Mouse (Mus musculus) CH12.LX (cell line): ENCODE data around the gene Gja5.

Experiments used
- CHD1 ChIP-seq: IDR thresholded peaks from 2 replicates; pipeline ENCODE4 v1.6.1; 2012; ENCODE audit warnings: low read depth, low read length, improper control_type of control experiment, inconsistent platforms
- CHD2 ChIP-seq: IDR thresholded peaks from 2 replicates; pipeline ENCODE4 v1.6.1; 2011; ENCODE audit warnings: low read length, improper control_type of control experiment
- CTCF ChIP-seq, 2 experiments: IDR thresholded peaks in 1 of 2; conservative IDR thresholded peaks in 1 of 2; 2 replicates each; pipeline ENCODE4 v1.5.1; 2011 to 2012; ENCODE audit warnings: low read depth in 2 of 2, low read length in 2 of 2, improper control_type of control experiment in 1 of 2, inconsistent platforms in 1 of 2, mild to moderate bottlenecking in 1 of 2, moderate library complexity in 1 of 2
- HCFC1 ChIP-seq: IDR thresholded peaks from 2 replicates; pipeline ENCODE4 v1.6.1; 2012; ENCODE audit warnings: low read depth, mild to moderate bottlenecking, inconsistent platforms, low read length, improper control_type of control experiment
- MAFK ChIP-seq: IDR thresholded peaks from 2 replicates; pipeline ENCODE4 v1.6.1; 2011; ENCODE audit warnings: low read length, improper control_type of control experiment; ENCODE audit not compliant: insufficient replicate concordance
- MAX ChIP-seq: IDR thresholded peaks from 2 replicates; pipeline ENCODE4 v1.6.1; 2011; ENCODE audit warnings: low read length, improper control_type of control experiment
- NELFE ChIP-seq: IDR thresholded peaks from 2 replicates; pipeline ENCODE4 v1.6.1; 2011; ENCODE audit warnings: low read depth, low read length, improper control_type of control experiment
- POLR2A ChIP-seq: IDR thresholded peaks from 2 replicates; pipeline ENCODE4 v1.6.1; 2011; ENCODE audit warnings: low read depth, mild to moderate bottlenecking, improper control_type of control experiment, low read length
- RCOR1 ChIP-seq: conservative IDR thresholded peaks from 2 replicates; pipeline ENCODE4 v1.6.1; 2012; ENCODE audit warnings: low read depth, mild to moderate bottlenecking, inconsistent platforms, low read length, improper control_type of control experiment
- SIN3A ChIP-seq: IDR thresholded peaks from 2 replicates; pipeline ENCODE4 v1.6.1; 2012; ENCODE audit warnings: low read length, improper control_type of control experiment, inconsistent platforms
- SMC3 ChIP-seq: IDR thresholded peaks from 2 replicates; pipeline ENCODE4 v1.6.1; 2011; ENCODE audit warnings: low read depth, low read length, improper control_type of control experiment
- UBTF ChIP-seq: IDR thresholded peaks from 2 replicates; pipeline ENCODE4 v1.6.1; 2012; ENCODE audit warnings: low read depth, mild to moderate bottlenecking, inconsistent platforms, low read length, improper control_type of control experiment, moderate library complexity

DNA sequence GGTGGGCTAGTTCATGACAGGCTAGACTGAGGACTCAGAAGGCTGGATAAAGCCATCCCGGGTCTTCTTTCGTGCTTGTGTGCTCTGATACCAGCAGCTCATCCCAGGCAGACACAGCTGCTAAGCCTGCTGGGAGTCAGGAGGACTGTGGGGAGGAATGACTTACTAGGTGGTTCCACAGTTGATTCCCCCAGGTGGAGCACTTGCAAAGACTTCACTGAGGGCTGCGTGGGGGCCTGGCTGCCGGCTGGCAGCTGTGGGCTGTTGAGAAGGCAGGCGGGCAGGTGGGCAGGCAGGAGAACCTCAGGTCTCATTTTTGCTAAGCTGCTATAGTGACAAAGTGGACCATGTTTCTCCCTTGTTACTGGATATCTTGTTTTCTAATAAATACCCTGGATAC, 44.0 kb upstream of the Gja5 start:
- TF ChIP-seq MAX, result no peak
- TF ChIP-seq SIN3A, result no peak
- TF ChIP-seq RCOR1, result no peak
- TF ChIP-seq CTCF (conservative IDR thresholded peaks at IDR 0.05 in 1 of 2, IDR thresholded peaks at IDR 0.05 in 1 of 2; ENCODE audit: low read depth in 2 of 2, low read length in 2 of 2), result no peak
- no peak for TF ChIP-seq NELFE
- TF ChIP-seq CHD1, result no peak
- TF ChIP-seq UBTF, result no peak
- no peak for TF ChIP-seq HCFC1
- no peak for TF ChIP-seq MAFK
- TF ChIP-seq POLR2A, result no peak
- no peak for TF ChIP-seq SMC3
- no peak for TF ChIP-seq CHD2
